ENCODE assay signal across 8 mouse cellular contexts in genomic region chr10:42501161-42501560, GRCm38 (mm10). TPM values are rescaled to one million over a fixed set of nuclear protein-coding genes. Genes with fewer than 3 reads are reported as not detected.
DNase-seq lines count a peak whose midpoint lies in the region; ATAC-seq and TF ChIP-seq lines count a peak whose summit lies in the region.

No protein-coding gene starts in this region.

- H3K4me3 ChIP-seq in liver, adult 2 months (ENCODE audit: insufficient read depth, low read depth, low read length), result peak overlapping the region; percentile 28; the same call in 1 of the 2 replicates
- peak overlapping the region; percentile 96 for H3K4me3 ChIP-seq in embryonic facial prominence, embryonic 14.5 days (ENCODE audit: low read depth, low read length)
- H3K4me3 ChIP-seq in intestine, postnatal 0 days (ENCODE audit: low read depth, low read length), result no peak overlapping the region
- H3K4me3 ChIP-seq in neural tube, embryonic 15.5 days (replicated peaks), result peak overlapping the region; percentile 93

- H3K36me3 ChIP-seq in liver, adult 2 months (ENCODE audit: control insufficient read depth, insufficient read depth, low read length), result no peaks in the 10 kb centered on the region
- 0 out of 2 replicates have a peak, but pooled peaks cover 4% of the 10 kb centered on the region for H3K36me3 ChIP-seq in embryonic facial prominence, embryonic 14.5 days (ENCODE audit: control insufficient read depth, insufficient read depth, low read length)
- H3K36me3 ChIP-seq in intestine, postnatal 0 days (ENCODE audit: control insufficient read depth, insufficient read depth), result no peaks in the 10 kb centered on the region
- H3K36me3 ChIP-seq in neural tube, embryonic 15.5 days, result no peaks in the 10 kb centered on the region

- TF ChIP-seq CTCF in liver, adult 2 months (IDR thresholded peaks at IDR 0.05; ENCODE audit: low read depth, low read length), result no peak
- no peak for TF ChIP-seq CTCF in intestine, postnatal 0 days (IDR thresholded peaks at IDR 0.05; ENCODE audit: low read depth)

- H3K9ac ChIP-seq in liver, adult 2 months (ENCODE audit: low read depth, low read length), result no peak overlapping the region
- H3K9ac ChIP-seq in embryonic facial prominence, embryonic 14.5 days (ENCODE audit: low read depth, low read length), result 0 out of 2 replicates have a peak overlapping the region, but pooled peaks have one; percentile 95
- no peak overlapping the region for H3K9ac ChIP-seq in intestine, postnatal 0 days (ENCODE audit: low read depth, low read length)
- H3K9ac ChIP-seq in neural tube, embryonic 15.5 days (replicated peaks), result no peak overlapping the region

- peak; percentile 61 for DNase-seq in liver, adult 2 months (ENCODE audit: extremely low read depth, low read depth, low spot score)
- DNase-seq in liver, result no peak
- DNase-seq in embryonic facial prominence, embryonic 14.5 days (ENCODE audit: low spot score), result no peak
- no peak for DNase-seq in ovary, postnatal 14 days (ENCODE audit: low spot score)
- no peak for DNase-seq in lung, postnatal 25 days (ENCODE audit: low spot score)
- no peak for DNase-seq in right cerebral cortex, postnatal 10 days (ENCODE audit: low spot score in 2 of 2)

- ATAC-seq in embryonic facial prominence, embryonic 14.5 days (ENCODE audit: low read depth), result no peak
- no peak for ATAC-seq in intestine, postnatal 0 days
- ATAC-seq in neural tube, embryonic 15.5 days (ENCODE audit: low FRiP score), result no peak

- no peaks in the 10 kb centered on the region for H3K9me3 ChIP-seq in embryonic facial prominence, embryonic 14.5 days (ENCODE audit: control insufficient read depth, low read length)
- H3K9me3 ChIP-seq in intestine, postnatal 0 days (ENCODE audit: control insufficient read depth), result no peaks in the 10 kb centered on the region
- H3K9me3 ChIP-seq in neural tube, embryonic 15.5 days (replicated peaks), result no peaks in the 10 kb centered on the region

- peaks cover 3% of the 10 kb centered on the region; the same call in 1 of the 2 replicates for H3K79me2 ChIP-seq in liver, adult 2 months (ENCODE audit: control insufficient read depth, insufficient read depth, low read length)

- H3K4me1 ChIP-seq in liver, adult 2 months (ENCODE audit: control insufficient read depth, insufficient read depth, low read length), result peaks cover 4% of the 10 kb centered on the region
- H3K4me1 ChIP-seq in embryonic facial prominence, embryonic 14.5 days (ENCODE audit: control insufficient read depth, insufficient read depth, low read length), result no peaks in the 10 kb centered on the region
- H3K4me1 ChIP-seq in intestine, postnatal 0 days (replicated peaks; ENCODE audit: control insufficient read depth, insufficient read depth, low read length), result no peaks in the 10 kb centered on the region
- peaks cover 14% of the 10 kb centered on the region for H3K4me1 ChIP-seq in neural tube, embryonic 15.5 days

- peak overlapping the region; percentile 53 for H3K27ac ChIP-seq in liver, adult 2 months (replicated peaks; ENCODE audit: insufficient read depth, low read depth, low read length)
- H3K27ac ChIP-seq in embryonic facial prominence, embryonic 14.5 days (replicated peaks; ENCODE audit: low read depth, low read length), result peak overlapping the region; percentile 99
- peak overlapping the region; percentile 98 for H3K27ac ChIP-seq in intestine, postnatal 0 days (ENCODE audit: low read depth, low read length)
- H3K27ac ChIP-seq in neural tube, embryonic 15.5 days (replicated peaks), result peak overlapping the region; percentile 97

- TF ChIP-seq POLR2A in liver, adult 2 months (IDR thresholded peaks at IDR 0.05; ENCODE audit: extremely low read depth, insufficient read depth, low read length), result no peak

- WGBS in liver, adult 2 months, result 34% methylated on average over 5 of the region's 5 CpGs
- 81% methylated on average over 5 of the region's 5 CpGs for whole genome bisulfite sequencing in embryonic facial prominence, embryonic 14.5 days
- WGBS in intestine, postnatal 0 days, result 61% methylated on average over 5 of the region's 5 CpGs
- WGBS in neural tube, embryonic 15.5 days, result 89% methylated on average over 5 of the region's 5 CpGs

- H3K27me3 ChIP-seq in liver, adult 2 months (ENCODE audit: control insufficient read depth, insufficient read depth, low read length), result no peaks in the 10 kb centered on the region
- no peaks in the 10 kb centered on the region for H3K27me3 ChIP-seq in embryonic facial prominence, embryonic 14.5 days (replicated peaks; ENCODE audit: control insufficient read depth, insufficient read depth, low read length)
- no peaks in the 10 kb centered on the region for H3K27me3 ChIP-seq in intestine, postnatal 0 days (replicated peaks; ENCODE audit: control insufficient read depth, insufficient read depth, low read length)
- no peaks in the 10 kb centered on the region for H3K27me3 ChIP-seq in neural tube, embryonic 15.5 days (replicated peaks)

- H3K4me2 ChIP-seq in embryonic facial prominence, embryonic 14.5 days (ENCODE audit: low read depth, low read length), result peak overlapping the region; percentile 80
- 0 out of 2 replicates have a peak overlapping the region, but pooled peaks have one; percentile 76 for H3K4me2 ChIP-seq in intestine, postnatal 0 days (replicated peaks; ENCODE audit: low read depth)
- H3K4me2 ChIP-seq in neural tube, embryonic 15.5 days, result peak overlapping the region; percentile 70

RNA-seq across cellular contexts. Expression of gene Snx3, which starts 0.7 kb away (rescaled TPM):
- 26.9 and 31.7 TPM in 2 replicates for total RNA-seq in liver, adult 2 months (2014; rRNA removed)
- 146 and 169 TPM in 2 replicates for polyA plus RNA-seq in liver, adult 2 months (2012; rRNA removed)
- polyA plus RNA-seq in embryonic facial prominence, embryonic 14.5 days (2014; fragmentation: Nextera tagmentation; extraction: Ambion mirVana), result 326 TPM in 2 replicates
- 599 and 615 TPM in 2 replicates for polyA plus RNA-seq in intestine, postnatal 0 days (2015; fragmentation: Nextera tagmentation; extraction: Ambion mirVana)
- polyA plus RNA-seq in neural tube, embryonic 15.5 days (2015; fragmentation: Nextera tagmentation; extraction: Ambion mirVana), result 346 and 374 TPM in 2 replicates

RNA-seq across cellular contexts. Expression of gene Afg1l, which starts 22.8 kb away (rescaled TPM):
- total RNA-seq in liver, adult 2 months (2014; rRNA removed), result 9.3 and 10.2 TPM in 2 replicates
- 3.3 and 4.2 TPM in 2 replicates for polyA plus RNA-seq in liver, adult 2 months (2012; rRNA removed)
- 6.7 and 6.8 TPM in 2 replicates for polyA plus RNA-seq in embryonic facial prominence, embryonic 14.5 days (2014; fragmentation: Nextera tagmentation; extraction: Ambion mirVana)
- polyA plus RNA-seq in intestine, postnatal 0 days (2015; fragmentation: Nextera tagmentation; extraction: Ambion mirVana), result 9.0 and 9.4 TPM in 2 replicates
- 8.6 and 11.1 TPM in 2 replicates for polyA plus RNA-seq in neural tube, embryonic 15.5 days (2015; fragmentation: Nextera tagmentation; extraction: Ambion mirVana)
